ENCODE assay signal across 21 mouse cellular contexts in the genomic region with DNA sequence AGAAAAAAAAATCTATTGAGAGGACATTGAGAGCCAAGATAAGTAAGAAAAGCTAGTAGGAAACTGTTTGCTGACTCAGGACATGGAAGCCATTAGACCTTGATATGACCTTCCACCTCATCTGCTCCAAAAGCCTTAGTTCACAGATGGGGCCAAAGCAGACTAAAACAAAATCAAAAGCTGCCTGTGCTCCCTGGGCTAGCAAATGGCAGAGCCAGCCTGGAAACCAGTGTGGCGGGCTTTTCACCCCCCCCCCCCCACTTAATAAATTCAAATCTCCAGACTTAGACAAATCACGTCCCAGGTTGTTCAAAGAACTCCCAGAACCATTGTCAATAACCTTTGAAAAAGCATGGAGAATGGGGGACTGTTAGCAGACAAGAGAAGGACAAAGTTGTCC. TPM values are rescaled to one million over a fixed set of nuclear protein-coding genes. Genes with fewer than 3 reads are reported as not detected.
DNase-seq lines count a peak whose midpoint lies in the region; ATAC-seq and TF ChIP-seq lines count a peak whose summit lies in the region.
"Had no signal": no experiment of that assay in that cellular context is flagged by ENCODE, and none has a peak within 500 bp of the region (broad histone marks: within the 10 kb centered on the region; RNA-seq: fewer than 3 reads in every experiment).

No protein-coding gene starts in this region.

- no peak for TF ChIP-seq EP300 in MEL (IDR thresholded peaks at IDR 0.05; ENCODE audit: low read depth in 1 of 2, low read length in 2 of 2)

- 0 out of 2 replicates have a peak, but pooled peaks have one; percentile 38 for ATAC-seq in hindbrain, embryonic 11.5 days (ENCODE audit: low FRiP score)
- no peak for ATAC-seq in hindbrain, embryonic 14.5 days (ENCODE audit: low FRiP score)
- ATAC-seq in erythroblast, adult 5-6 weeks (replicated peaks; ENCODE audit: low FRiP score, poor library complexity, severe bottlenecking): peak; percentile 39
- peak; percentile 19; the same call in 1 of the 2 replicates for ATAC-seq in forebrain, postnatal 0 days
- no peak for ATAC-seq in intestine, postnatal 0 days

- no peaks in the 10 kb centered on the region for H3K36me3 ChIP-seq in hindbrain, embryonic 11.5 days (ENCODE audit: control insufficient read depth, insufficient read depth, low read length)
- H3K36me3 ChIP-seq in hindbrain, embryonic 14.5 days (replicated peaks; ENCODE audit: control insufficient read depth, insufficient read depth): no peaks in the 10 kb centered on the region
- H3K36me3 ChIP-seq in MEL (ENCODE audit: control insufficient read depth in 1 of 2, insufficient read depth in 2 of 2, low read length in 2 of 2): peaks cover 0 to 23% of the 10 kb centered on the region in 2 experiments; a peak in 2 of 4 replicates
- no peaks in the 10 kb centered on the region for H3K36me3 ChIP-seq in forebrain, postnatal 0 days (ENCODE audit: insufficient read depth)
- no peaks in the 10 kb centered on the region for H3K36me3 ChIP-seq in intestine, postnatal 0 days (ENCODE audit: control insufficient read depth, insufficient read depth)
- H3K36me3 ChIP-seq: embryonic facial prominence, embryonic 12.5 days; heart, embryonic 10.5 days; hindbrain, embryonic 13.5 days; intestine, embryonic 15.5 days; limb, embryonic 12.5 days had no signal

- TF ChIP-seq RAD21 in MEL (IDR thresholded peaks at IDR 0.05; ENCODE audit: low read depth, low read length): no peak

- no peaks in the 10 kb centered on the region for H3K9me3 ChIP-seq in hindbrain, embryonic 11.5 days (ENCODE audit: control insufficient read depth, low read length)
- no peaks in the 10 kb centered on the region for H3K9me3 ChIP-seq in hindbrain, embryonic 14.5 days (ENCODE audit: control insufficient read depth, low read length)
- no peaks in the 10 kb centered on the region for H3K9me3 ChIP-seq in MEL (replicated peaks; ENCODE audit: insufficient read depth, low read length)
- no peaks in the 10 kb centered on the region for H3K9me3 ChIP-seq in forebrain, postnatal 0 days (ENCODE audit: low read length)
- no peaks in the 10 kb centered on the region for H3K9me3 ChIP-seq in intestine, postnatal 0 days (ENCODE audit: control insufficient read depth)
- H3K9me3 ChIP-seq: embryonic facial prominence, embryonic 12.5 days; heart, embryonic 10.5 days; hindbrain, embryonic 13.5 days; intestine, embryonic 15.5 days; limb, embryonic 12.5 days; megakaryocyte, embryonic 14.5 days had no signal

- no peak for TF ChIP-seq POLR2A in MEL (IDR thresholded peaks at IDR 0.05; ENCODE audit: control insufficient read depth in 1 of 2, insufficient read depth in 1 of 2, low read depth in 1 of 2, low read length in 2 of 2, poor library complexity in 1 of 2)

- no peak overlapping the region for H3K9ac ChIP-seq in hindbrain, embryonic 11.5 days (ENCODE audit: low read depth, low read length)
- no peak overlapping the region for H3K9ac ChIP-seq in hindbrain, embryonic 14.5 days
- no peak overlapping the region; the same call in 1 of the 2 replicates for H3K9ac ChIP-seq in MEL (ENCODE audit: control insufficient read depth, low read depth, low read length, poor library complexity, severe bottlenecking)
- H3K9ac ChIP-seq in forebrain, postnatal 0 days: no peak overlapping the region
- no peak overlapping the region for H3K9ac ChIP-seq in intestine, postnatal 0 days (ENCODE audit: low read depth, low read length)
- H3K9ac ChIP-seq: embryonic facial prominence, embryonic 12.5 days; hindbrain, embryonic 13.5 days; intestine, embryonic 15.5 days; limb, embryonic 12.5 days had no signal

- no peak for DNase-seq in hindbrain, embryonic 11.5 days (ENCODE audit: low spot score)
- no peak for DNase-seq in hindbrain, embryonic 14.5 days (ENCODE audit: low spot score)
- DNase-seq in MEL (ENCODE audit: low read depth, low spot score): no peak
- DNase-seq in forebrain, postnatal 0 days: no peak
- DNase-seq in right cerebral cortex, postnatal 14 days: no peak
- DNase-seq: adrenal gland, postnatal 36 days; cerebellum, adult 18-20 months; cerebellum, postnatal 36 days; kidney, postnatal 36 days; lung, adult 2 months; thymus, postnatal 25 days had no signal

- H3K4me3 ChIP-seq in hindbrain, embryonic 11.5 days (ENCODE audit: low read depth, low read length): no peak overlapping the region
- H3K4me3 ChIP-seq in hindbrain, embryonic 14.5 days (replicated peaks; ENCODE audit: low read length): no peak overlapping the region
- H3K4me3 ChIP-seq in MEL (ENCODE audit: control insufficient read depth in 1 of 2, insufficient read depth in 1 of 2, low read depth in 2 of 2, low read length in 2 of 2): no peak overlapping the region
- H3K4me3 ChIP-seq in forebrain, postnatal 0 days (ENCODE audit: low read depth, low read length): no peak overlapping the region
- H3K4me3 ChIP-seq in intestine, postnatal 0 days (ENCODE audit: low read depth, low read length): no peak overlapping the region
- H3K4me3 ChIP-seq: embryonic facial prominence, embryonic 12.5 days; heart, embryonic 10.5 days; hindbrain, embryonic 13.5 days; intestine, embryonic 15.5 days; limb, embryonic 12.5 days; megakaryocyte, embryonic 14.5 days; myocyte had no signal

- WGBS in hindbrain, embryonic 11.5 days: 12% methylated on average over 2 of the region's 2 CpGs
- WGBS in hindbrain, embryonic 14.5 days: 9% methylated on average over 2 of the region's 2 CpGs
- WGBS in forebrain, postnatal 0 days: 12% methylated on average over 2 of the region's 2 CpGs
- WGBS in intestine, postnatal 0 days: 58% methylated on average over 2 of the region's 2 CpGs

- TF ChIP-seq CTCF in MEL (IDR thresholded peaks at IDR 0.05 in 2 of 3, conservative IDR thresholded peaks at IDR 0.05 in 1 of 3; ENCODE audit: control insufficient read depth in 1 of 3, insufficient read depth in 1 of 3, low read depth in 2 of 3, low read length in 3 of 3, poor library complexity in 1 of 3, severe bottlenecking in 1 of 3): no peak
- TF ChIP-seq CTCF in forebrain, postnatal 0 days (IDR thresholded peaks at IDR 0.05; ENCODE audit: low read depth): no peak
- no peak for TF ChIP-seq CTCF in intestine, postnatal 0 days (IDR thresholded peaks at IDR 0.05; ENCODE audit: low read depth)

- H3K79me2 ChIP-seq in MEL (ENCODE audit: control insufficient read depth, insufficient read depth, low read length, poor library complexity): no peaks in the 10 kb centered on the region

- H3K27me3 ChIP-seq in hindbrain, embryonic 11.5 days (ENCODE audit: control insufficient read depth, insufficient read depth, low read length): no peaks in the 10 kb centered on the region
- H3K27me3 ChIP-seq in hindbrain, embryonic 14.5 days (ENCODE audit: control insufficient read depth, insufficient read depth, low read length): no peaks in the 10 kb centered on the region
- no peaks in the 10 kb centered on the region for H3K27me3 ChIP-seq in MEL (ENCODE audit: control insufficient read depth in 1 of 2, insufficient read depth in 2 of 2, low read length in 2 of 2)
- H3K27me3 ChIP-seq in forebrain, postnatal 0 days (ENCODE audit: insufficient read depth, low read length): no peaks in the 10 kb centered on the region
- H3K27me3 ChIP-seq in intestine, postnatal 0 days (replicated peaks; ENCODE audit: control insufficient read depth, insufficient read depth, low read length): 0 out of 2 replicates have a peak, but pooled peaks cover 4% of the 10 kb centered on the region
- H3K27me3 ChIP-seq: CH12.LX; intestine, embryonic 15.5 days had no signal

- no peak overlapping the region for H3K4me2 ChIP-seq in hindbrain, embryonic 11.5 days (replicated peaks; ENCODE audit: low read depth, low read length)
- no peak overlapping the region for H3K4me2 ChIP-seq in hindbrain, embryonic 14.5 days (replicated peaks)
- no peak overlapping the region for H3K4me2 ChIP-seq in forebrain, postnatal 0 days (ENCODE audit: low read depth)
- H3K4me2 ChIP-seq in intestine, postnatal 0 days (replicated peaks; ENCODE audit: low read depth): no peak overlapping the region
- H3K4me2 ChIP-seq: embryonic facial prominence, embryonic 12.5 days; hindbrain, embryonic 13.5 days; intestine, embryonic 15.5 days; limb, embryonic 12.5 days had no signal

- H3K4me1 ChIP-seq in hindbrain, embryonic 11.5 days (replicated peaks; ENCODE audit: control insufficient read depth, insufficient read depth, low read length): peaks cover 6% of the 10 kb centered on the region
- peaks cover 13% of the 10 kb centered on the region for H3K4me1 ChIP-seq in hindbrain, embryonic 14.5 days (replicated peaks; ENCODE audit: control insufficient read depth, insufficient read depth, low read length)
- peaks cover 16 to 25% of the 10 kb centered on the region in 2 experiments for H3K4me1 ChIP-seq in MEL (ENCODE audit: control insufficient read depth in 1 of 2, insufficient read depth in 2 of 2, low read length in 2 of 2)
- H3K4me1 ChIP-seq in forebrain, postnatal 0 days (ENCODE audit: insufficient read depth): peaks cover 15% of the 10 kb centered on the region
- no peaks in the 10 kb centered on the region for H3K4me1 ChIP-seq in intestine, postnatal 0 days (replicated peaks; ENCODE audit: control insufficient read depth, insufficient read depth, low read length)
- H3K4me1 ChIP-seq: embryonic facial prominence, embryonic 12.5 days; intestine, embryonic 15.5 days; limb, embryonic 12.5 days had no signal

- H3K27ac ChIP-seq in hindbrain, embryonic 11.5 days (ENCODE audit: low read depth, low read length): no peak overlapping the region
- no peak overlapping the region for H3K27ac ChIP-seq in hindbrain, embryonic 14.5 days
- H3K27ac ChIP-seq in MEL (ENCODE audit: control insufficient read depth, low read depth, low read length): peak overlapping the region; percentile 20; the same call in 1 of the 2 replicates
- no peak overlapping the region for H3K27ac ChIP-seq in forebrain, postnatal 0 days (ENCODE audit: low read depth, low read length)
- no peak overlapping the region for H3K27ac ChIP-seq in intestine, postnatal 0 days (ENCODE audit: low read depth, low read length)
- H3K27ac ChIP-seq: embryonic facial prominence, embryonic 12.5 days; heart, embryonic 10.5 days; hindbrain, embryonic 13.5 days; intestine, embryonic 15.5 days; limb, embryonic 12.5 days had no signal

TF ChIP-seq in MEL, 35 proteins besides CTCF, POLR2A, EP300 and RAD21 (continues in another document):
- TF ChIP-seq ZNF384 (IDR thresholded peaks at IDR 0.05; ENCODE audit: low read depth, low read length): no peak

RNA-seq across cellular contexts. Expression of gene Parp11, which starts 2.7 kb away (rescaled TPM):
- 59.7 and 61.1 TPM in 2 replicates for polyA plus RNA-seq in hindbrain, embryonic 11.5 days (2014; fragmentation: Nextera tagmentation; extraction: Ambion mirVana)
- 85.8 and 95.7 TPM in 2 replicates for polyA plus RNA-seq in hindbrain, embryonic 14.5 days (2014; fragmentation: Nextera tagmentation; extraction: Ambion mirVana)
- total RNA-seq in MEL (2012; rRNA removed): 4.9 and 5.9 TPM in 2 replicates
- 1 to 10 TPM in 1 of 2 experiments, not detected in 1; 8.2 TPM for polyA plus RNA-seq in MEL (2012; ENCODE audit: insufficient read depth in 1 of 2, insufficient read length in 2 of 2, low read depth in 1 of 2, low replicate concordance in 2 of 2, missing spikeins in 1 of 2)
- 4.0 and 15.0 TPM in 2 replicates for total RNA-seq in erythroblast, adult 5-6 weeks (2015; ENCODE audit: low replicate concordance)
- total RNA-seq in erythroblast, adult 5-6 weeks (2017; ENCODE audit: low replicate concordance): 24.2 and 25.0 TPM in 2 replicates
- 57.6 and 60.9 TPM in 2 replicates for total RNA-seq in forebrain, postnatal 0 days (2014; rRNA removed)
- polyA plus RNA-seq in forebrain, postnatal 0 days (2015; fragmentation: Nextera tagmentation; extraction: Ambion mirVana): 38.4 and 45.8 TPM in 2 replicates
- 8.0 and 8.7 TPM in 2 replicates for polyA plus RNA-seq in intestine, postnatal 0 days (2015; fragmentation: Nextera tagmentation; extraction: Ambion mirVana)

Comparison
In these comparisons a context has a peak if more than half of its experiments do, and no peak if none do; other contexts are left out.
1. ATAC-seq: peak in hindbrain, embryonic 11.5 days (single experiment), erythroblast, adult 5-6 weeks (single experiment) and forebrain, postnatal 0 days (single experiment); none in hindbrain, embryonic 14.5 days (single experiment) and intestine, postnatal 0 days (single experiment).